Mouse (Mus musculus) kidney, embryonic 16.5 days (tissue): ENCODE results near the gene Fam234b. TPM values are rescaled to one million over a fixed set of nuclear protein-coding genes. Genes with fewer than 3 reads are reported as not detected.

ENCODE experiments used
- ATAC-seq: fragments of 200-750 bp; cut with Nextera tagmentation; 2 replicates; pipeline ENCODE4 v1.8.0; 2017; ENCODE audit warnings: moderate TSS enrichment; ENCODE audit not compliant: low FRiP score, low TSS enrichment
- H3K27ac ChIP-seq: fragments of 300-500 bp; sonication (generic); 2 replicates; pipeline ENCODE4 v1.5.1; 2014; ENCODE audit warnings: low read length
- H3K27me3 ChIP-seq: fragments of 300-500 bp; sonication (generic); 2 replicates; pipeline ENCODE4 v1.6.1; 2014; ENCODE audit warnings: low read length, control low read depth, mixed read lengths; ENCODE audit not compliant: insufficient read depth
- H3K36me3 ChIP-seq: fragments of 300-500 bp; sonication (generic); 2 replicates; pipeline ENCODE4 v1.6.1; 2014; ENCODE audit warnings: low read length, control low read depth, mixed read lengths; ENCODE audit not compliant: insufficient read depth
- H3K4me1 ChIP-seq: fragments of 300-500 bp; sonication (generic); 2 replicates; pipeline ENCODE4 v1.6.1; 2014; ENCODE audit warnings: low read length, control low read depth, mixed read lengths; ENCODE audit not compliant: insufficient read depth
- H3K4me2 ChIP-seq: fragments of 300-500 bp; sonication (generic); replicated peaks from 2 replicates; pipeline ENCODE4 v1.6.1; 2014; ENCODE audit warnings: low read depth, low read length
- H3K4me3 ChIP-seq: fragments of 300-500 bp; sonication (generic); 2 replicates; pipeline ENCODE4 v1.5.1; 2014; ENCODE audit warnings: mild to moderate bottlenecking, low read length
- H3K9ac ChIP-seq: fragments of 300-500 bp; sonication (generic); replicated peaks from 2 replicates; pipeline ENCODE4 v1.6.1; 2014; ENCODE audit warnings: low read length
- H3K9me3 ChIP-seq: fragments of 300-500 bp; sonication (generic); 2 replicates; pipeline ENCODE4 v1.6.1; 2016; ENCODE audit warnings: low read length, control low read depth
- WGBS: fragments of 180-500 bp; shearing (Covaris S2); extraction: QIAGEN DNeasy Blood & Tissue Kit; methylation state at CpG from one replicate; pipeline ENCODE4 v1.1.7; 2014; 5-methylcytosine and 5-hydroxymethylcytosine counted together
- polyA plus RNA-seq: library from polyadenylated mRNA; unstranded; fragments of >200 nt; fragmentation: Nextera tagmentation; extraction: Ambion mirVana; gene quantifications from 2 replicates; pipeline ENCODE4 v1.2.1, GENCODE M21; 2015

The Fam234b gene
- polyA plus RNA-seq, 1 experiment from 2014 or later = 41.1 TPM

GRCm38 (mm10) chr6:135206909-135207308 lies 9.1 kb downstream of the Fam234b start:
- Histone ChIP-seq H3K36me3 (peaks cover 6% of the 10 kb centered on the region; the same call in 1 of the 2 replicates), H3K27me3 (no peaks in the 10 kb centered on the region), H3K4me3 (no peak overlapping the region), H3K27ac (peak overlapping the region; percentile 10; the same call in 1 of the 2 replicates), H3K4me2 (no peak overlapping the region), H3K9me3 (no peaks in the 10 kb centered on the region), H3K4me1 (no peaks in the 10 kb centered on the region), H3K9ac (no peak overlapping the region)
- no peak for ATAC-seq
- WGBS = 77% methylated on average over 8 of the region's 8 CpGs

- Histone ChIP-seq H3K4me3 (no peak overlapping the region), H3K36me3 (peaks cover 17% of the 10 kb centered on the region), H3K27ac (no peak overlapping the region), H3K9me3 (no peaks in the 10 kb centered on the region), H3K9ac (no peak overlapping the region), H3K4me1 (no peaks in the 10 kb centered on the region), H3K4me2 (no peak overlapping the region), H3K27me3 (no peaks in the 10 kb centered on the region)
- no peak for ATAC-seq
- 83% methylated on average over 7 of the region's 7 CpGs for WGBS
Observed at GRCm38 (mm10) chr6:135211169-135211568, 13.4 kb downstream of the Fam234b start.

- 85% methylated on average over 2 of the region's 2 CpGs for WGBS
- peaks cover 26% of the 10 kb centered on the region for H3K36me3 ChIP-seq
- H3K9ac ChIP-seq = no peak overlapping the region
- H3K4me3 ChIP-seq = no peak overlapping the region
- no peak for ATAC-seq
- no peaks in the 10 kb centered on the region for H3K9me3 ChIP-seq
- no peaks in the 10 kb centered on the region for H3K4me1 ChIP-seq
- no peak overlapping the region for H3K4me2 ChIP-seq
- no peak overlapping the region for H3K27ac ChIP-seq
- no peaks in the 10 kb centered on the region for H3K27me3 ChIP-seq
Observed at GRCm38 (mm10) chr6:135212666-135213065, 14.9 kb downstream of the Fam234b start.

GRCm38 (mm10) chr6:135218330-135218729 lies 20.6 kb downstream of the Fam234b start:
- WGBS = 38% methylated on average over 8 of the region's 8 CpGs
- H3K4me1 ChIP-seq = no peaks in the 10 kb centered on the region
- no peak overlapping the region for H3K4me2 ChIP-seq
- peaks cover 20% of the 10 kb centered on the region; the same call in 1 of the 2 replicates for H3K36me3 ChIP-seq
- no peak for ATAC-seq
- no peaks in the 10 kb centered on the region for H3K9me3 ChIP-seq
- no peak overlapping the region for H3K27ac ChIP-seq
- H3K27me3 ChIP-seq = no peaks in the 10 kb centered on the region
- H3K4me3 ChIP-seq = no peak overlapping the region
- H3K9ac ChIP-seq = no peak overlapping the region

GRCm38 (mm10) chr6:135219916-135220315 lies 22.1 kb downstream of the Fam234b start:
- no peak overlapping the region for H3K4me3 ChIP-seq
- peak; percentile 30; the same call in 1 of the 2 replicates for ATAC-seq
- H3K4me1 ChIP-seq = peaks cover 7% of the 10 kb centered on the region
- H3K9ac ChIP-seq = no peak overlapping the region
- H3K4me2 ChIP-seq = no peak overlapping the region
- H3K36me3 ChIP-seq = peaks cover 9% of the 10 kb centered on the region; the same call in 1 of the 2 replicates
- no peaks in the 10 kb centered on the region for H3K27me3 ChIP-seq
- no peaks in the 10 kb centered on the region for H3K9me3 ChIP-seq
- H3K27ac ChIP-seq = peak overlapping the region; percentile 45
- WGBS = 77% methylated on average over 5 of the region's 5 CpGs

GRCm38 (mm10) chr6:135223786-135224416 lies 26.1 kb downstream of the Fam234b start:
- WGBS = 61% methylated on average over 6 of the region's 6 CpGs

GRCm38 (mm10) chr6:135228465-135228941 lies 30.7 kb downstream of the Fam234b start:
- Histone ChIP-seq H3K27ac (peak overlapping the region; percentile 11; the same call in 1 of the 2 replicates), H3K27me3 (no peaks in the 10 kb centered on the region), H3K36me3 (0 out of 2 replicates have a peak, but pooled peaks cover 7% of the 10 kb centered on the region), H3K9me3 (no peaks in the 10 kb centered on the region), H3K4me1 (peaks cover 14% of the 10 kb centered on the region), H3K9ac (no peak overlapping the region), H3K4me2 (0 out of 2 replicates have a peak overlapping the region, but pooled peaks have one; percentile 7), H3K4me3 (no peak overlapping the region)
- 36% methylated on average over 10 of the region's 10 CpGs for WGBS
- ATAC-seq = peak; percentile 94

More at GRCm38 (mm10) chr6:135223786-135224416, 26.1 kb downstream of the Fam234b start:
- no peak for ATAC-seq
- no peak overlapping the region for H3K4me2 ChIP-seq
- no peak overlapping the region for H3K9ac ChIP-seq
- no peaks in the 10 kb centered on the region for H3K27me3 ChIP-seq
- H3K36me3 ChIP-seq = no peaks in the 10 kb centered on the region
- H3K9me3 ChIP-seq = no peaks in the 10 kb centered on the region
- no peak overlapping the region for H3K4me3 ChIP-seq
- H3K27ac ChIP-seq = no peak overlapping the region
- H3K4me1 ChIP-seq = peaks cover 15% of the 10 kb centered on the region

GRCm38 (mm10) chr6:135230586-135230985 lies 32.8 kb downstream of the Fam234b start:
- H3K36me3 ChIP-seq = peaks cover 7% of the 10 kb centered on the region; the same call in 1 of the 2 replicates
- no peak overlapping the region for H3K27ac ChIP-seq
- H3K4me2 ChIP-seq = no peak overlapping the region
- WGBS = 88% methylated on average over 6 of the region's 6 CpGs
- H3K4me1 ChIP-seq = peaks cover 8% of the 10 kb centered on the region
- no peaks in the 10 kb centered on the region for H3K9me3 ChIP-seq
- no peak overlapping the region for H3K4me3 ChIP-seq
- H3K27me3 ChIP-seq = no peaks in the 10 kb centered on the region
- no peak for ATAC-seq
- no peak overlapping the region for H3K9ac ChIP-seq

- Histone ChIP-seq H3K36me3 (peaks cover 7% of the 10 kb centered on the region; the same call in 1 of the 2 replicates), H3K27ac (no peak overlapping the region), H3K9ac (no peak overlapping the region), H3K4me1 (peaks cover 8% of the 10 kb centered on the region), H3K4me3 (no peak overlapping the region), H3K27me3 (no peaks in the 10 kb centered on the region), H3K9me3 (no peaks in the 10 kb centered on the region), H3K4me2 (no peak overlapping the region)
- WGBS = 72% methylated on average over 12 of the region's 12 CpGs
- no peak for ATAC-seq
Observed at GRCm38 (mm10) chr6:135232443-135233182, 34.8 kb downstream of the Fam234b start.
